Mouse (Mus musculus) testis, adult 2 months (tissue): ENCODE measurements around the gene Rps19.

Experiments used
- CTCF ChIP-seq: fragments of 200-500 bp; IDR thresholded peaks from 2 replicates; pipeline ENCODE4 v1.5.1; 2012; ENCODE audit warnings: low read depth, mild to moderate bottlenecking, inconsistent platforms, low read length, moderate library complexity; ENCODE audit not compliant: control insufficient read depth, insufficient read depth, insufficient replicate concordance
- POLR2A ChIP-seq: fragments of 200-500 bp; IDR thresholded peaks from 2 replicates; pipeline ENCODE4 v1.6.1; 2012; ENCODE audit warnings: low read depth, mild to moderate bottlenecking, inconsistent platforms, low read length, moderate library complexity; ENCODE audit not compliant: control insufficient read depth

DNA sequence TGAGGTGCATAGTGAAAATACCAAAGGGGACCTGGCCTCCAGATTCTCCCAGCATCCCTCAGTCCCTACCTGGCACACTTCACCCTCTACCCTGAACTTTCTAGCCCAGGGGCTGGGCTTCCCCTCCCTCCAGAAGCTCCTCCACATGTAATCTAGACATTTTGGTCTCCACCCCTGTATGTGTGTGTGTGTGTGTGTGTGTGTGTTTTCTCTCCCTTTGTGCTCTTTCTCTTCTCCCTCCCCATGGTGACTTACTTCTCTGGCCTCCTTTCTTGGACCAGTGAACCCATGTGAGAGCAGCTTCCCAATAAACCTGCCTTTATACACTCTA, 31.0 kb upstream of the Rps19 start:
- TF ChIP-seq CTCF = no peak
- TF ChIP-seq POLR2A = no peak
